In genomic region chr1:75521321-75522031, GRCm38 (mm10) we compare ENCODE assay signal across 8 mouse cellular contexts. TPM values are rescaled to one million over a fixed set of nuclear protein-coding genes. Genes with fewer than 3 reads are reported as not detected.
A peak's percentile ranks its signal among the peaks of the same experiment; 100 is the strongest.
DNase-seq lines count a peak whose midpoint lies in the region; ATAC-seq and TF ChIP-seq lines count a peak whose summit lies in the region.

Stk11ip (plus strand) TSS chr1:75521529.

- no peak for TF ChIP-seq CTCF in lung, postnatal 0 days (IDR thresholded peaks at IDR 0.05)

- peak within 1 kb of the TSS; percentile 88 for H3K27ac ChIP-seq in hindbrain, embryonic 10.5 days
- peak within 1 kb of the TSS; percentile 89 for H3K27ac ChIP-seq in lung, postnatal 0 days (ENCODE audit: low read length)

- DNase-seq in MN1 (ENCODE audit: low spot score) = peak; percentile 92
- peak; percentile 91 for DNase-seq in cerebellum, adult 9-10 months
- peak; percentile 96 for DNase-seq in hindbrain, embryonic 10.5 days (ENCODE audit: low spot score)
- peak; percentile 94 for DNase-seq in layer of hippocampus, adult 9-11 months
- DNase-seq in lung, postnatal 0 days (ENCODE audit: low spot score) = peak; percentile 98
- peak; percentile 82 for DNase-seq in ovary, postnatal 14 days (ENCODE audit: low spot score)
- DNase-seq in thymus, postnatal 14 days = peak; percentile 91

- H3K4me2 ChIP-seq in lung, postnatal 0 days (replicated peaks; ENCODE audit: low read depth, low read length) = peak within 1 kb of the TSS; percentile 53

- no peaks in the 10 kb centered on the region for H3K9me3 ChIP-seq in hindbrain, embryonic 10.5 days
- no peaks in the 10 kb centered on the region for H3K9me3 ChIP-seq in lung, postnatal 0 days (ENCODE audit: low read length)

- H3K9ac ChIP-seq in lung, postnatal 0 days (replicated peaks; ENCODE audit: low read depth) = peak within 1 kb of the TSS; percentile 47

- peaks cover 12% of the 10 kb centered on the region for H3K4me1 ChIP-seq in hindbrain, embryonic 10.5 days (replicated peaks)
- peaks cover 6% of the 10 kb centered on the region; the same call in 1 of the 2 replicates for H3K4me1 ChIP-seq in lung, postnatal 0 days (ENCODE audit: insufficient read depth, low read depth, low read length)

- H3K4me3 ChIP-seq in hindbrain, embryonic 10.5 days = peak within 1 kb of the TSS; percentile 77
- H3K4me3 ChIP-seq in lung, postnatal 0 days (ENCODE audit: low read depth, low read length) = peak within 1 kb of the TSS; percentile 60

- H3K27me3 ChIP-seq in hindbrain, embryonic 10.5 days (ENCODE audit: insufficient read depth, poor library complexity, severe bottlenecking) = no peaks in the 10 kb centered on the region
- no peaks in the 10 kb centered on the region for H3K27me3 ChIP-seq in lung, postnatal 0 days (replicated peaks; ENCODE audit: insufficient read depth, low read length)

- peaks cover 18% of the 10 kb centered on the region for H3K36me3 ChIP-seq in hindbrain, embryonic 10.5 days
- H3K36me3 ChIP-seq in lung, postnatal 0 days (ENCODE audit: insufficient read depth, low read length) = peaks cover 7% of the 10 kb centered on the region

- TF ChIP-seq EP300 in lung, postnatal 0 days (IDR thresholded peaks at IDR 0.05) = peak; percentile 76

- peak; percentile 99 for ATAC-seq in frontal cortex, adult (ENCODE audit: low TSS enrichment)
- peak; percentile 98 for ATAC-seq in lung, postnatal 0 days

- under 1% methylated on average over 46 of the region's 46 CpGs for WGBS in hindbrain, embryonic 10.5 days
- WGBS in lung, postnatal 0 days = under 1% methylated on average over 46 of the region's 46 CpGs

RNA-seq across cellular contexts. Expression of gene Stk11ip, which starts in this region (rescaled TPM):
- 29.6 and 30.0 TPM in 2 replicates for polyA plus RNA-seq in hindbrain, embryonic 10.5 days (2016; fragmentation: Nextera tagmentation; extraction: Ambion mirVana)
- 12.7 and 13.2 TPM in 2 replicates for polyA plus RNA-seq in lung, postnatal 0 days (2015; fragmentation: Nextera tagmentation; extraction: Ambion mirVana)

Comparison
In these comparisons a context has a peak if more than half of its experiments do, and no peak if none do; other contexts are left out.
1. Peak in every context shown above with its lines: DNase-seq, ATAC-seq, H3K4me3 ChIP-seq and H3K27ac ChIP-seq.